Mouse (Mus musculus) liver, embryonic 14.5 days (tissue): Measurements from ENCODE around the gene Zc2hc1b.

Source experiments
- CTCF ChIP-seq: IDR thresholded peaks from 2 replicates; pipeline ENCODE4 v1.5.1; 2016; ENCODE audit warnings: antibody characterized with exemption, low read depth, control low read depth
- EP300 ChIP-seq: IDR thresholded peaks from 2 replicates; pipeline ENCODE4 v1.6.1; 2016; ENCODE audit warnings: antibody characterized with exemption, low read depth

DNA sequence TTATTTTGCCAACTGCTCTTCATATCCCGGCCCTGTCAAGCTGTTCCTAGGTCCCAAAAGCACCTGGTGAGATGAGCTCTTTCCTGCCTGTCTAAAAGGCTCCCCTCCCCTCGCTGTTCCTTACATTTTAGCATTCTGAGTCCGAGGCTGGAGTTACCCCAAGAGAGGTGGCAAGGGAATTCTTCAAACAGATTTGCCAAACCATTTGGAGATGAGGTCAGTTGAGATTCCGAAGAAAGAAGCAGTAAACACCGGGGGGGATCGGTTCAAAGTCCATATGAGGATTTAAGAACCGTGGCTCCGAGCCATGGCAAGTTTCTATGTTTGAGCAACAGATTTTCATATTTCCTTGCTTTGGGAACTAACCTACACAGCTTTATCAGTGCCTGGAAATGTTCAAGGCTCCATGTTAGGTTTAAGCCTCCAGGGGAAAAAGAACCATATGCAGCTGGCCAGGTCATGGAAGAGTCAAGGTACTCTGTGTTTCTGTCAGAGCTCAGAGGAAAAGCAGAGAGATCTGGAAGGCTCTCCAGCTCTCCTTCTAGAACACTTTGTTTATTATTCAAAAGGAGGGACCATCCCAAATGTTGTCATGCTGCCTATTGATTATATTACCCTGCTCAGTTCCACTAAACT is 19.2 kb upstream of the Zc2hc1b start:
- no peak for TF ChIP-seq CTCF
- no peak for TF ChIP-seq EP300
